ENCODE assay signal across 22 mouse cellular contexts in the genomic region with DNA sequence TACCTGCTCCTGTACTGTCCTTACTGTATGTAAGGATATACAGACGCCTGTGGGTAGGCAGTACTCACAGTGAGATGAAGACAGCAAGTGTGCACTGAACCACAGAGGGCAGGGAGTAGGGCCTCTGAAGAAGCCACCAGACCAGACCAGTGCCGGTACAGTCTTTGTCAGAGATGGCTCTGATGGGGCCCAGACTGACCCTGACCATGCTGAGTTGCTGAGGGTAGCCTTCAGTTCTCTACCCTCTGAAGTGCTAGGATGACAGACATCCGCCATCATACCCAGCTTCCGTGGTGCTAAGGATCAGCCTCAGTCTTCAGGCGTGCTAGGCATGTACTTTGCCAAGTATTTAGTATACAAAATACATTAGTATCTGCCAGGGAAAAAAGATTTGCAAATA. TPM values are rescaled to one million over a fixed set of nuclear protein-coding genes. Genes with fewer than 3 reads are reported as not detected.
"Had no signal": no experiment of that assay in that cellular context is flagged by ENCODE, and none has a peak within 500 bp of the region (broad histone marks: within the 10 kb centered on the region; RNA-seq: fewer than 3 reads in every experiment).

No protein-coding gene starts in this region.

- H3K9me3 ChIP-seq: midbrain, embryonic 10.5 days; midbrain, embryonic 12.5 days; neural tube, embryonic 13.5 days; neural tube, embryonic 15.5 days had no signal

- H3K4me2 ChIP-seq: lung, embryonic 14.5 days; midbrain, embryonic 12.5 days; neural tube, embryonic 13.5 days; neural tube, embryonic 15.5 days had no signal

- ATAC-seq: midbrain, embryonic 16.5 days had no signal

- H3K27ac ChIP-seq: midbrain, embryonic 10.5 days; midbrain, embryonic 12.5 days; neural tube, embryonic 13.5 days; neural tube, embryonic 15.5 days had no signal

- H3K27me3 ChIP-seq: midbrain, embryonic 12.5 days; neural tube, embryonic 13.5 days; neural tube, embryonic 15.5 days had no signal

- H3K4me1 ChIP-seq: neural tube, embryonic 13.5 days; neural tube, embryonic 15.5 days had no signal

- H3K9ac ChIP-seq: lung, embryonic 14.5 days; midbrain, embryonic 12.5 days; neural tube, embryonic 13.5 days; neural tube, embryonic 15.5 days had no signal

- H3K4me3 ChIP-seq: midbrain, embryonic 10.5 days; midbrain, embryonic 12.5 days; myocyte; neural tube, embryonic 13.5 days; neural tube, embryonic 15.5 days had no signal

- DNase-seq: lung, adult 18-20 months; lung, embryonic 14.5 days; lung, postnatal 10 days; lung, postnatal 4 days; midbrain, embryonic 14.5 days; retina, postnatal 1 day; right cerebral cortex, adult 18-20 months; right cerebral cortex, postnatal 25 days; right cerebral cortex, postnatal 4 days; spleen, adult 18-20 months; thymus, adult 18-20 months; thymus, postnatal 14 days; thymus, postnatal 36 days had no signal

RNA-seq across cellular contexts. Expression of gene Gm45623, which starts 14.1 kb away (rescaled TPM):
- total RNA-seq: megakaryocyte, adult 5-6 weeks; megakaryocyte-erythroid progenitor cell, adult 5-6 weeks had no signal
- polyA plus RNA-seq: midbrain, embryonic 10.5 days; myocyte; neural tube, embryonic 11.5 days had no signal
